Mouse (Mus musculus) spleen, postnatal 4 days (tissue): Measurements from ENCODE around the gene Lgals9.
A peak's percentile ranks its signal among the peaks of the same experiment; 100 is the strongest.

Experiments
- DNase-seq, 2 experiments: peaks; one replicate each; pipeline ENCODE4 v3.0.0; 2022; ENCODE audit warnings: low spot score in 2 of 2

Lgals9 gene

GRCm38 (mm10) chr11:78984483-78985177, at the start of gene Lgals9:
TSS of gene Lgals9 (minus strand) at chr11:78984946.
- DNase-seq = peak; percentile 75 to 83

GRCm38 (mm10) chr11:79033636-79034035, 48.9 kb upstream of the Lgals9 start:
- DNase-seq = no peak

GRCm38 (mm10) chr11:79033021-79033420, 48.3 kb upstream of the Lgals9 start:
- no peak for DNase-seq

- no peak for DNase-seq
These were observed 46.7 kb upstream of the Lgals9 start for GRCm38 (mm10) chr11:79031452-79031746.

- DNase-seq = peak; percentile 84 to 98
These were observed 46.1 kb upstream of the Lgals9 start for GRCm38 (mm10) chr11:79030570-79031451.

GRCm38 (mm10) chr11:79023751-79024150, 39.0 kb upstream of the Lgals9 start:
- DNase-seq = no peak

GRCm38 (mm10) chr11:79023342-79023741, 38.6 kb upstream of the Lgals9 start:
- DNase-seq = peak in 1 of 2 experiments; percentile 66

GRCm38 (mm10) chr11:79022836-79023235, 38.1 kb upstream of the Lgals9 start:
- DNase-seq = no peak

- no peak for DNase-seq
These were observed 35.8 kb upstream of the Lgals9 start for GRCm38 (mm10) chr11:79020535-79021045.

GRCm38 (mm10) chr11:79019839-79020534, 35.2 kb upstream of the Lgals9 start:
- DNase-seq = peak; percentile 59 to 88

GRCm38 (mm10) chr11:79018954-79019704, 34.4 kb upstream of the Lgals9 start:
- peak; percentile 82 to 95 for DNase-seq

- DNase-seq = no peak
These were observed 32.4 kb upstream of the Lgals9 start for GRCm38 (mm10) chr11:79017161-79017606.

- DNase-seq = peak in 1 of 2 experiments; percentile 66
These were observed 31.5 kb upstream of the Lgals9 start for GRCm38 (mm10) chr11:79016236-79016635.

GRCm38 (mm10) chr11:79015660-79016215, 31.0 kb upstream of the Lgals9 start:
- peak in 1 of 2 experiments; percentile 58 for DNase-seq

GRCm38 (mm10) chr11:79014602-79015325, 30.0 kb upstream of the Lgals9 start:
- peak in 1 of 2 experiments; percentile 60 for DNase-seq

- DNase-seq = no peak
These were observed 29.1 kb upstream of the Lgals9 start for GRCm38 (mm10) chr11:79013806-79014205.

- DNase-seq = peak in 1 of 2 experiments; percentile 39
These were observed 28.3 kb upstream of the Lgals9 start for GRCm38 (mm10) chr11:79013056-79013455.

GRCm38 (mm10) chr11:79012529-79012928, 27.8 kb upstream of the Lgals9 start:
- DNase-seq = peak in 1 of 2 experiments; percentile 53

GRCm38 (mm10) chr11:79008891-79009290, 24.1 kb upstream of the Lgals9 start:
- no peak for DNase-seq
